ENCODE assay signal across 14 mouse cellular contexts in the genomic region with DNA sequence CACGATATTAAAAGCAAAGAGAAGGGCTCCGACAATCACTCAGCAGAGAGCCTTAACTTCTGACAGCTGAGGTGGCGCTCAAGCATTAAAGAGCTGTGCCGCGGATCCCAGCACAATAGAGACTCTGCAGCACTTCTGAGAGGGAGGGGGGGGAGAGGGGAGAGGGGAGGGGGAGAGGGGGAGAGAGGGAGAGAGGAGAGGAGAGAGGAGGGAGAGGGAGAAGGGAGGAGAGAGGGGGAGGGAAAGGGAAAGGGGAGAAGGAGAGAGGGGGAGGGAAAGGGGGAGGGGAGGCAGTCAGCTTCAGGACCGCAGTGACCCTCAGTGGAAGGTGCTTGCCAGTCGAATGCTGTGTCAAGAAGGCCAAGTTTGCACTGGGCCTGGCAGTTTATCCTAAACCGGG. TPM values are rescaled to one million over a fixed set of nuclear protein-coding genes. Genes with fewer than 3 reads are reported as not detected.
A peak's percentile ranks its signal among the peaks of the same experiment; 100 is the strongest.
DNase-seq lines count a peak whose midpoint lies in the region; ATAC-seq lines count a peak whose summit lies in the region.
"Had no signal": no experiment of that assay in that cellular context is flagged by ENCODE, and none has a peak within 500 bp of the region (broad histone marks: within the 10 kb centered on the region; RNA-seq: fewer than 3 reads in every experiment).

No protein-coding gene starts in this region.

- H3K27ac ChIP-seq in kidney, embryonic 16.5 days (ENCODE audit: low read length), result no peak overlapping the region
- no peak overlapping the region for H3K27ac ChIP-seq in forebrain, embryonic 14.5 days (ENCODE audit: low read depth, low read length)
- no peak overlapping the region for H3K27ac ChIP-seq in midbrain, embryonic 11.5 days (ENCODE audit: low read depth, low read length)
- H3K27ac ChIP-seq: lung, embryonic 15.5 days had no signal

- H3K9ac ChIP-seq in kidney, embryonic 16.5 days (replicated peaks; ENCODE audit: low read length), result no peak overlapping the region
- H3K9ac ChIP-seq in forebrain, embryonic 14.5 days (ENCODE audit: low read length), result no peak overlapping the region; the same call in 1 of the 2 replicates
- H3K9ac ChIP-seq in midbrain, embryonic 11.5 days (ENCODE audit: low read length), result no peak overlapping the region
- H3K9ac ChIP-seq: lung, embryonic 15.5 days had no signal

- ATAC-seq in kidney, embryonic 16.5 days (ENCODE audit: low FRiP score, low TSS enrichment), result no peak
- peak; percentile 47 for ATAC-seq in forebrain, embryonic 14.5 days
- peak; percentile 57 for ATAC-seq in midbrain, embryonic 11.5 days (ENCODE audit: low FRiP score)
- ATAC-seq: CD4-positive, CD25-positive, alpha-beta regulatory T cell, adult 4 months had no signal

- intact Hi-C loops in left cerebral cortex, postnatal 25 days (cut with DNase I), result no loop called here

- H3K27me3 ChIP-seq in kidney, embryonic 16.5 days (ENCODE audit: insufficient read depth, low read length), result no peaks in the 10 kb centered on the region
- H3K27me3 ChIP-seq in forebrain, embryonic 14.5 days (replicated peaks; ENCODE audit: control insufficient read depth, insufficient read depth, low read length), result no peaks in the 10 kb centered on the region
- H3K27me3 ChIP-seq in midbrain, embryonic 11.5 days (ENCODE audit: control insufficient read depth, insufficient read depth, low read length), result no peaks in the 10 kb centered on the region
- H3K27me3 ChIP-seq: lung, embryonic 15.5 days had no signal

- DNase-seq in kidney, adult 11 months, result no peak
- peak; percentile 68 for DNase-seq in forebrain, embryonic 14.5 days (ENCODE audit: low spot score)
- peak; percentile 91 for DNase-seq in midbrain, embryonic 11.5 days (ENCODE audit: low spot score, missing footprints)
- peak; percentile 70 for DNase-seq in retina, postnatal 1 day
- DNase-seq in left cerebral cortex, postnatal 25 days (ENCODE audit: low spot score in 2 of 2), result no peak
- DNase-seq in adrenal gland, postnatal 10 days, result no peak
- no peak for DNase-seq in cerebellum, adult 11 months
- DNase-seq: cerebellum, postnatal 36 days; kidney, adult 8-10 months; layer of hippocampus, adult 9-11 months; thymus, postnatal 4 days had no signal

- H3K4me2 ChIP-seq in kidney, embryonic 16.5 days (replicated peaks; ENCODE audit: low read depth, low read length), result 0 out of 2 replicates have a peak overlapping the region, but pooled peaks have one; percentile 5
- no peak overlapping the region for H3K4me2 ChIP-seq in forebrain, embryonic 14.5 days (ENCODE audit: low read length)
- H3K4me2 ChIP-seq in midbrain, embryonic 11.5 days, result no peak overlapping the region
- H3K4me2 ChIP-seq: lung, embryonic 15.5 days had no signal

- H3K9me3 ChIP-seq in kidney, embryonic 16.5 days (ENCODE audit: low read length), result no peaks in the 10 kb centered on the region
- no peaks in the 10 kb centered on the region for H3K9me3 ChIP-seq in forebrain, embryonic 14.5 days (replicated peaks; ENCODE audit: control insufficient read depth, low read length)
- no peaks in the 10 kb centered on the region for H3K9me3 ChIP-seq in midbrain, embryonic 11.5 days (ENCODE audit: control insufficient read depth, low read length)
- H3K9me3 ChIP-seq: lung, embryonic 15.5 days had no signal

- H3K4me1 ChIP-seq in kidney, embryonic 16.5 days (ENCODE audit: insufficient read depth, low read length), result peaks cover 8% of the 10 kb centered on the region
- H3K4me1 ChIP-seq in forebrain, embryonic 14.5 days (ENCODE audit: control insufficient read depth, insufficient read depth, low read length), result peaks cover 6% of the 10 kb centered on the region; the same call in 1 of the 2 replicates
- H3K4me1 ChIP-seq in midbrain, embryonic 11.5 days (ENCODE audit: control insufficient read depth, insufficient read depth, low read length), result peaks cover 5% of the 10 kb centered on the region

- no peaks in the 10 kb centered on the region for H3K36me3 ChIP-seq in kidney, embryonic 16.5 days (ENCODE audit: insufficient read depth, low read length)
- no peaks in the 10 kb centered on the region for H3K36me3 ChIP-seq in forebrain, embryonic 14.5 days (ENCODE audit: control insufficient read depth, insufficient read depth, low read length)
- no peaks in the 10 kb centered on the region for H3K36me3 ChIP-seq in midbrain, embryonic 11.5 days (ENCODE audit: control insufficient read depth, insufficient read depth, low read length)
- H3K36me3 ChIP-seq: lung, embryonic 15.5 days had no signal

- H3K4me3 ChIP-seq in kidney, embryonic 16.5 days (ENCODE audit: low read length), result no peak overlapping the region
- no peak overlapping the region for H3K4me3 ChIP-seq in forebrain, embryonic 14.5 days (ENCODE audit: low read depth, low read length)
- no peak overlapping the region for H3K4me3 ChIP-seq in midbrain, embryonic 11.5 days (ENCODE audit: low read depth, low read length)
- H3K4me3 ChIP-seq: lung, embryonic 15.5 days had no signal

- WGBS in kidney, embryonic 16.5 days, result 21% methylated on average over 8 of the region's 8 CpGs
- 18% methylated on average over 8 of the region's 8 CpGs for WGBS in forebrain, embryonic 14.5 days
- WGBS in midbrain, embryonic 11.5 days, result 20% methylated on average over 8 of the region's 8 CpGs

RNA-seq across cellular contexts. Expression of a gene that starts 34.1 kb away (rescaled TPM):
- 868 and 911 TPM in 2 replicates for polyA plus RNA-seq in kidney, embryonic 16.5 days (2015; fragmentation: Nextera tagmentation; extraction: Ambion mirVana)
- polyA plus RNA-seq in forebrain, embryonic 14.5 days (2014; fragmentation: Nextera tagmentation; extraction: Ambion mirVana), result 979 and 1,156 TPM in 2 replicates
- polyA plus RNA-seq in midbrain, embryonic 11.5 days (2014; fragmentation: Nextera tagmentation; extraction: Ambion mirVana), result 1,099 and 1,119 TPM in 2 replicates
- 1,000 to 10,000 TPM; 1,037 to 1,046 TPM for total RNA-seq in left cerebral cortex, postnatal 25 days (2021)
- total RNA-seq in adrenal gland, postnatal 10 days (2021), result 1,000 to 10,000 TPM; 3,217 to 3,266 TPM

Comparison
In these comparisons a context has a peak if more than half of its experiments do, and no peak if none do; other contexts are left out.
1. DNase-seq: peak in forebrain, embryonic 14.5 days (single experiment), midbrain, embryonic 11.5 days (single experiment) and retina, postnatal 1 day (single experiment); none in kidney, adult 11 months (single experiment), left cerebral cortex, postnatal 25 days (0 of 2), adrenal gland, postnatal 10 days (single experiment) and cerebellum, adult 11 months (single experiment).